ENCODE assay signal across 29 mouse cellular contexts in genomic region chr17:89064327-89065095, GRCm38 (mm10).
DNase-seq lines count a peak whose midpoint lies in the region; ATAC-seq and TF ChIP-seq lines count a peak whose summit lies in the region.
"Had no signal": no experiment of that assay in that cellular context is flagged by ENCODE, and none has a peak within 500 bp of the region (broad histone marks: within the 10 kb centered on the region; RNA-seq: fewer than 3 reads in every experiment).

No protein-coding gene starts in this region.

- intact Hi-C loops in left cerebral cortex, adult 2 months (cut with DNase I) = no loop called here

- 0 out of 2 replicates have a peak, but pooled peaks have one; percentile 34 for ATAC-seq in forebrain, embryonic 14.5 days
- no peak for ATAC-seq in forebrain, embryonic 11.5 days (replicated peaks; ENCODE audit: low FRiP score)
- ATAC-seq in granulocyte monocyte progenitor cell, adult 5-6 weeks (replicated peaks; ENCODE audit: poor library complexity, severe bottlenecking) = peak; percentile 55
- ATAC-seq: activated CD4-positive, CD25-positive, alpha-beta regulatory T cell, adult 4 months; hindbrain, embryonic 16.5 days; intestine, embryonic 15.5 days; midbrain, embryonic 16.5 days had no signal

- H3K36me3 ChIP-seq in forebrain, embryonic 14.5 days (ENCODE audit: control insufficient read depth, insufficient read depth, low read length) = no peaks in the 10 kb centered on the region
- no peaks in the 10 kb centered on the region for H3K36me3 ChIP-seq in forebrain, embryonic 11.5 days (ENCODE audit: control insufficient read depth, insufficient read depth, low read length)
- H3K36me3 ChIP-seq: heart, embryonic 13.5 days; intestine, embryonic 15.5 days had no signal

- H3K9me3 ChIP-seq in forebrain, embryonic 14.5 days (replicated peaks; ENCODE audit: control insufficient read depth, low read length) = no peaks in the 10 kb centered on the region
- H3K9me3 ChIP-seq in forebrain, embryonic 11.5 days (ENCODE audit: control insufficient read depth, low read length) = no peaks in the 10 kb centered on the region
- H3K9me3 ChIP-seq: heart, embryonic 13.5 days; intestine, embryonic 15.5 days had no signal

- no peak overlapping the region for H3K9ac ChIP-seq in forebrain, embryonic 14.5 days (ENCODE audit: low read length)
- H3K9ac ChIP-seq in forebrain, embryonic 11.5 days (ENCODE audit: low read length) = no peak overlapping the region
- H3K9ac ChIP-seq: heart, embryonic 13.5 days; intestine, embryonic 15.5 days; liver, embryonic 14.5 days had no signal

- no peaks in the 10 kb centered on the region for H3K4me1 ChIP-seq in forebrain, embryonic 14.5 days (ENCODE audit: control insufficient read depth, insufficient read depth, low read length)
- no peaks in the 10 kb centered on the region for H3K4me1 ChIP-seq in forebrain, embryonic 11.5 days (replicated peaks; ENCODE audit: control insufficient read depth, insufficient read depth, low read length)
- H3K4me1 ChIP-seq: heart, embryonic 13.5 days; intestine, embryonic 15.5 days had no signal

- no peak for TF ChIP-seq CTCF in left cerebral cortex, adult 2 months (IDR thresholded peaks at IDR 0.05)

- no peaks in the 10 kb centered on the region for H3K27me3 ChIP-seq in forebrain, embryonic 14.5 days (replicated peaks; ENCODE audit: control insufficient read depth, insufficient read depth, low read length)
- no peaks in the 10 kb centered on the region for H3K27me3 ChIP-seq in forebrain, embryonic 11.5 days (ENCODE audit: control insufficient read depth, insufficient read depth, low read length)
- H3K27me3 ChIP-seq: heart, embryonic 13.5 days; intestine, embryonic 15.5 days had no signal

- H3K27ac ChIP-seq in forebrain, embryonic 14.5 days (ENCODE audit: low read depth, low read length) = no peak overlapping the region
- no peak overlapping the region for H3K27ac ChIP-seq in forebrain, embryonic 11.5 days (ENCODE audit: low read depth, low read length)
- no peak overlapping the region for H3K27ac ChIP-seq in left cerebral cortex, adult 2 months
- H3K27ac ChIP-seq: heart, embryonic 13.5 days; intestine, embryonic 15.5 days; layer of hippocampus, adult 2 months; liver, embryonic 14.5 days had no signal

- H3K4me2 ChIP-seq in forebrain, embryonic 14.5 days (ENCODE audit: low read length) = no peak overlapping the region
- no peak overlapping the region for H3K4me2 ChIP-seq in forebrain, embryonic 11.5 days (ENCODE audit: low read depth, low read length, severe bottlenecking)
- H3K4me2 ChIP-seq: heart, embryonic 13.5 days; intestine, embryonic 15.5 days; midbrain, embryonic 11.5 days had no signal

- WGBS in forebrain, embryonic 14.5 days = 69% methylated on average over 3 of the region's 3 CpGs
- WGBS in forebrain, embryonic 11.5 days = 69% methylated on average over 3 of the region's 3 CpGs

- no peak overlapping the region for H3K4me3 ChIP-seq in forebrain, embryonic 14.5 days (ENCODE audit: low read depth, low read length)
- no peak overlapping the region for H3K4me3 ChIP-seq in forebrain, embryonic 11.5 days (ENCODE audit: low read depth, low read length)
- no peak overlapping the region for H3K4me3 ChIP-seq in left cerebral cortex, adult 2 months
- H3K4me3 ChIP-seq: heart, embryonic 13.5 days; intestine, embryonic 15.5 days; layer of hippocampus, adult 2 months had no signal

- DNase-seq in forebrain, embryonic 14.5 days (ENCODE audit: low spot score) = no peak
- no peak for DNase-seq in forebrain, embryonic 11.5 days (ENCODE audit: low spot score)
- peak; percentile 5 for DNase-seq in right cerebral cortex, postnatal 14 days
- DNase-seq in right cerebral cortex, adult 18-20 months = no peak
- no peak for DNase-seq in cerebellum, adult 11 months
- no peak for DNase-seq in left cerebral cortex, adult 2 months (ENCODE audit: extremely low spot score in 1 of 2, low spot score in 2 of 2)
- DNase-seq: adrenal gland, adult 2 months; adrenal gland, postnatal 36 days; cerebellum, adult 8-10 months; cerebellum, postnatal 25 days; gastrocnemius, postnatal 25 days; heart, adult 18-20 months; heart, postnatal 10 days; kidney, adult 2 months; kidney, postnatal 36 days; layer of hippocampus, postnatal 36 days; liver; lung, adult 2 months; lung, postnatal 14 days; thymus, postnatal 4 days had no signal
